Mouse (Mus musculus) intestine, embryonic 15.5 days (tissue): Measurements from ENCODE around the gene Lman2. TPM values are rescaled to one million over a fixed set of nuclear protein-coding genes. Genes with fewer than 3 reads are reported as not detected.

Source experiments
- ATAC-seq: fragments of 200-750 bp; cut with Nextera tagmentation; 2 replicates; pipeline ENCODE4 v1.8.0; 2017; ENCODE audit warnings: moderate TSS enrichment, moderate library complexity
- H3K27ac ChIP-seq: fragments of 300-500 bp; sonication (generic); 2 replicates; pipeline ENCODE4 v1.5.1; 2015; ENCODE audit warnings: mild to moderate bottlenecking, inconsistent platforms
- H3K27me3 ChIP-seq: fragments of 300-500 bp; sonication (generic); replicated peaks from 2 replicates; pipeline ENCODE4 v1.6.1; 2015; ENCODE audit warnings: inconsistent platforms
- H3K36me3 ChIP-seq: fragments of 300-500 bp; sonication (generic); 2 replicates; pipeline ENCODE4 v1.6.1; 2015; ENCODE audit warnings: inconsistent platforms
- H3K4me1 ChIP-seq: fragments of 300-500 bp; sonication (generic); replicated peaks from 2 replicates; pipeline ENCODE4 v1.6.1; 2015; ENCODE audit warnings: inconsistent platforms
- H3K4me2 ChIP-seq: fragments of 300-500 bp; sonication (generic); replicated peaks from 2 replicates; pipeline ENCODE4 v1.6.1; 2015; ENCODE audit warnings: mild to moderate bottlenecking, inconsistent platforms
- H3K4me3 ChIP-seq: fragments of 300-500 bp; sonication (generic); replicated peaks from 2 replicates; pipeline ENCODE4 v1.5.1; 2015; ENCODE audit warnings: inconsistent platforms
- H3K9ac ChIP-seq: fragments of 300-500 bp; sonication (generic); 2 replicates; pipeline ENCODE4 v1.6.1; 2015; ENCODE audit warnings: inconsistent platforms
- H3K9me3 ChIP-seq: fragments of 300-500 bp; sonication (generic); 2 replicates; pipeline ENCODE4 v1.6.1; 2016; ENCODE audit warnings: inconsistent platforms
- WGBS: fragments of 180-500 bp; shearing (Covaris S2); methylation state at CpG from one replicate; pipeline ENCODE4 v1.1.7; 2015; 5-methylcytosine and 5-hydroxymethylcytosine counted together
- polyA plus RNA-seq: library from polyadenylated mRNA; unstranded; fragments of >200 nt; fragmentation: Nextera tagmentation; extraction: Ambion mirVana; gene quantifications from 2 replicates; pipeline ENCODE4 v1.2.1, GENCODE M21; 2015

Lman2 gene
- polyA plus RNA-seq, 1 experiment from 2014 or later: 121 TPM

DNA sequence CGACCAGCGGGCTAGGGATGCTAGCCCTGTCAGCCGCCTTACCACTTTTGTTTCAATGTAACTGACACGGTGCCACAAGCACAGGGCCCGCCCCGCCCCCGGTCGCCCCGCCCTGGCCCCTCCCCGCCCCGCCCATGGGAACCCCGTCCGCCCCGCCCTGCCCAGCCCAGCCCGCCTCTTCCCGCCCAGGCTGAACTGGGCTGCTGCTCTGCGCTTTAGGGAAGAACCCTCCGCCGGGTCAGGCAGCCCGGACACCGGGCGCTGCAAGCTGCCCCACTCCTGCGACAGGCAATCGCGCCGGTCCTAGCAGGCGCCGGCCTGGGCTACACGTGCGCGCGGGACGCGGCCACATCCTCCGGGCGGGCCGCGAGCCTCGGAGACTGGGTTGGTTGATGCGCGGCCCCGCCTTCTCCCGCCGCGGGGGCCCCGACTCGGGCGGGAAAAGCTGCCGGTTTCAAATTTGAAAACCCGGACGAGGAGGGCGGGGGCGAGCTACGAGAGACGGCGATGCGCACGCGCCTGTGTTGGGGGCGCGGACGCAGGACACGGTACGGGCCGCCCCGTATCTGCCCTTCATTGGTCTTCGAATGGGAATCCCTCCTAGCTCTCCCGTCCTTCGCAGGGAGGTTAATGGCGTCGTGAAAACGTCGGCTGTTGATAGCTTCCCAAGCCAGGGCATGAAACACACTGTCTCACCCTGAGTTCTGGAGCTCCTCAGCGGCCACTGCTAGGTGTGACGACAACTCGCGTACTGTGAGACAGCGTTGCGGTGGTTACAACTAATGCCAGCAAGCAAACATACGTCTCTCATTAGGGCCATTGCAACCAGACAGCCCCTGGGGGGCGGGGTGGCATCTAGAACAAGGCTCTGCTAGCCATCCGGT is 32.7 kb downstream of the Lman2 start, which contains the start of gene Mxd3:
Mxd3 (minus strand) TSS at position 141 of the 884 bp plus-strand sequence.
- Histone ChIP-seq H3K4me1 (peaks cover 35% of the 10 kb centered on the region), H3K9me3 (no peaks in the 10 kb centered on the region), H3K4me3 (peak within 1 kb of the TSS; percentile 83), H3K36me3 (peaks cover 10% of the 10 kb centered on the region), H3K27ac (peak within 1 kb of the TSS; percentile 93), H3K9ac (peak within 1 kb of the TSS; percentile 72), H3K27me3 (no peaks in the 10 kb centered on the region), H3K4me2 (peak within 1 kb of the TSS; percentile 89)
- ATAC-seq: peak; percentile 94
- WGBS: under 1% methylated on average over 81 of the region's 82 CpGs

DNA sequence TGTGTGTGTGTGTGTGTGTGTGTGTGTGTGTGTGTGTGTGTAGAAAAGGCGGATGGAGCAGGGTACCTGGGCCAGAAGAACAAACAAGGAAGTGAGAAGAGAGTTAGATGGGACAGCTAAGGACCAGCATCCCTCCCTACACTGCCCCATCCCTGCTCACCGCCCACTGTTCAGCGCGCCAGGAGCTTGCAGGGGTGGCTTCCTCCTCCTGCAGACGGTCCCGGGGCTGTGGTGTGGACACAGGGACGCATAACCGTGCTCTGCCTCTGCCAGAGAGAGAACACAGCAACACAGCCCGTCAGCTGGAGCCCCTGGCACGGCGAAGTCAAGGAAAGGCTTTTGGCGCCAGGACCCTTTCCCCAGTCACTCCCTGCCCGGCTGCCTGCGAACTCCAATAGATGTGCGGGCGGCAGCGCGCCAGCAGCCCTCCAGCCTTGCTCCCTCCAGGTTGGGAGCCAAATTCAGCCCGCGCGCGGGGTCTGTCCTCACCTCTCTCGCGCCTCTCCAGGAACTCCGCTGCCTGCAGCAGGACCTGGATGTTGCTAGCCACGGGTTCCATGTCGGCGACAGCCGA is 33.4 kb downstream of the Lman2 start:
- Histone ChIP-seq H3K9me3 (no peaks in the 10 kb centered on the region), H3K27ac (peak overlapping the region; percentile 45; the same call in 1 of the 2 replicates), H3K4me3 (peak overlapping the region; percentile 83), H3K27me3 (no peaks in the 10 kb centered on the region), H3K4me1 (peaks cover 35% of the 10 kb centered on the region), H3K36me3 (peaks cover 14% of the 10 kb centered on the region), H3K4me2 (peak overlapping the region; percentile 89), H3K9ac (peak overlapping the region; percentile 72)
- ATAC-seq: peak; percentile 37
- WGBS: under 1% methylated on average over 28 of the region's 29 CpGs

DNA sequence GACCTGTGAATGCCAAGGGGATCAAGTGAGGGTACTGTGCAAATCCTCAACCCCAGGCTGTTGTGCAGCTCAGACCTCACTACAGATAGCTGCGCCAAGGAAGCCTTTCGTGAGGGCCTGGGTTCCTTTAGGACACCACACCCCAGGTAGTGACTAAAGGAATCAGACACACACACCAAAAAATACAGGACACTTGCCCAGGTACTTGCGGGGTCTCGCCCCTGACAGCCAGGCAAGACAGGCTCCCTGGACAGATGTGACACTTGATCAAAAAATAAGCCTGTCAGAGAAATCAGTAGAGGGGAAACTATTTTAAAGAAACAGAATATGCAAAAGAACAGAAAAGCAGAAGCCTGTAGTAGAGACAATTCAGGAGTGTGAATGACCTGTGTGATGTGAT is 33.9 kb downstream of the Lman2 start:
- no peak for ATAC-seq
- Histone ChIP-seq H3K9ac (peak overlapping the region; percentile 72), H3K4me3 (peak overlapping the region; percentile 83), H3K4me2 (peak overlapping the region; percentile 89), H3K27me3 (no peaks in the 10 kb centered on the region), H3K27ac (no peak overlapping the region), H3K4me1 (peaks cover 39% of the 10 kb centered on the region), H3K9me3 (no peaks in the 10 kb centered on the region), H3K36me3 (peaks cover 16% of the 10 kb centered on the region)
- WGBS: 80% methylated on average over 4 of the region's 4 CpGs

DNA sequence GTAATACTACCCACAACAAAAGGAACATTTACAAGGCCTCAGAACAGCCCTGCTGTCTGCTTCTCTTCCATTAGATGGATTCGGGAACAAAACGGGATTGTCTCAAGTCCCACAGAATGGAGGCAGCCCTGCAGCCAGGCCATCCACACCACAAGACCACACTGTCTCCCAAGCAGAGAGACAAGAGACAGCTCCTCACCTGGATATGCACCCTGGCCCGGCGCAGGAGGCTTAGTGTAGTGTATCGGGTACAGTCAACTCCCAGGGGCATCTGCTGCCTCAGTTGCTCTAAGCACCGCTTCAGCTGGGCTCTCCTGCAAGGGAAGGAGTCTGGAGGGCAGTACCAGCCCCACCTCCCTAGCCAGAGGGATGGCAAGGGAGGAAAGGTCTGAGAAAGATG is 34.4 kb downstream of the Lman2 start:
- Histone ChIP-seq H3K4me2 (peak overlapping the region; percentile 89), H3K4me1 (peaks cover 44% of the 10 kb centered on the region), H3K9ac (peak overlapping the region; percentile 72; the same call in 1 of the 2 replicates), H3K9me3 (no peaks in the 10 kb centered on the region), H3K27me3 (no peaks in the 10 kb centered on the region), H3K4me3 (peak overlapping the region; percentile 83), H3K36me3 (peaks cover 16% of the 10 kb centered on the region), H3K27ac (no peak overlapping the region)
- WGBS: 87% methylated on average over 6 of the region's 6 CpGs
- no peak for ATAC-seq

GRCm38 (mm10) chr13:55327633-55328032 is 35.0 kb downstream of the Lman2 start:
- Histone ChIP-seq H3K27ac (no peak overlapping the region), H3K4me1 (peaks cover 45% of the 10 kb centered on the region), H3K4me3 (no peak overlapping the region), H3K27me3 (no peaks in the 10 kb centered on the region), H3K9me3 (no peaks in the 10 kb centered on the region), H3K4me2 (peak overlapping the region; percentile 89), H3K36me3 (peaks cover 16% of the 10 kb centered on the region), H3K9ac (0 out of 2 replicates have a peak overlapping the region, but pooled peaks have one; percentile 72)
- ATAC-seq: peak; percentile 11
- WGBS: 45% methylated on average over 8 of the region's 8 CpGs

DNA sequence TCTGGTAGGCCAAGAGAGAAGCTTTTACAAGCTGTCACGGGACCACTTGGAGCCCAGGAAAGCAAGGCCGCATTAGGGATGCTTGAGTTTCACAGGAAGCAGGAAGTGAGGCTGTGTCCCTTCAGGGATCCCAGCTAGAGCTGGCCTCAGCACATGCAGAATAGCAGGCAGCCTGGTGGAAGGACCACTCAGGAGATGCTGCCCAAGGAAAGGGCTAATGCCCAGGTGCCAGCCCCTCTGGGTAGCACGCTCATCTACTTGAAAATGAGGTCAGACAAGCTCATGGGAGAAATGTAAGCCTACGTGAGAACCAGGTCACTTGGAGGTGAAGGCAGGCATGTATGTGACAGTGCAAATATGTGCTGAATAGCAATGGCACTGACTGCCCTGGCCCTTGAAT is 35.4 kb downstream of the Lman2 start:
- Histone ChIP-seq H3K27me3 (no peaks in the 10 kb centered on the region), H3K4me1 (peaks cover 45% of the 10 kb centered on the region), H3K4me2 (peak overlapping the region; percentile 89; the same call in 1 of the 2 replicates), H3K4me3 (no peak overlapping the region), H3K36me3 (peaks cover 16% of the 10 kb centered on the region), H3K9ac (no peak overlapping the region), H3K9me3 (no peaks in the 10 kb centered on the region), H3K27ac (no peak overlapping the region; the same call in 1 of the 2 replicates)
- 47% methylated on average over 4 of the region's 4 CpGs for WGBS
- no peak for ATAC-seq

- Histone ChIP-seq H3K9ac (no peak overlapping the region), H3K4me1 (peaks cover 43% of the 10 kb centered on the region)
- 76% methylated on average over 11 of the region's 11 CpGs for WGBS
These were observed 37.0 kb downstream of the Lman2 start for GRCm38 (mm10) chr13:55325596-55325995.

DNA sequence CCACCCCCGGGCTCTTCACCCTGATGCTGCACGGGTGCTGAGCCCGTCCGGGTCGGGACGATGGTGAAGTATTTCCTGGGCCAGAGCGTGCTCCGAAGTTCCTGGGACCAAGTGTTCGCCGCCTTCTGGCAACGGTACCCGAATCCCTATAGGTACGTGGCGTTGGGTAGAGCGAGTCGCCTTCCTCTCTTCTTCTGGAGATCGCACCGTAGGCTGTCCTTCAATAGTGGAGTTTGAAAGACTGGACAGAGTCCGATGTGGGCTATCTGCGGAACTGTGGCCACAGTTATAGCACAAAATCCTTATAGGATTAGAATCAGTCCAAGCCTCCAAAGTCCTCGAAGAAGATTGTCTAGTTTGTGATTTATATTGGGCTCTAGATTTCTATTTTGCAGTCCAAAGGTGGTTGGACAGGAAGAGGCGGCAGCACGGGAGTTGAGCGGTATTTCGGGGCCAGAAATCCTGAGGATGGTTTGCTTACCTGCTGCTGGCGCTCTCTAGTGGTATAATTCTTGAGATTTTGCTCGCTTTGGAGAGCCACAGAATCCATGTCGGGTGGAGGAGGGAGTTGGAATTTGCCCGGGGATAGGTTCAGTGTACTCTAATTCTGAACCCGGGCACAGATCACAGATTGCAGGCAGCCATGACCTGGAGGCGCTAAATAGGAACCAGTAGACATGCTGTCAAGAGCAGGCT is 40.3 kb downstream of the Lman2 start:
- H3K9ac ChIP-seq: peak overlapping the region; percentile 98
- no peaks in the 10 kb centered on the region for H3K27me3 ChIP-seq
- H3K9me3 ChIP-seq: no peaks in the 10 kb centered on the region
- ATAC-seq: peak; percentile 42
- H3K4me3 ChIP-seq: peak overlapping the region; percentile 91
- H3K27ac ChIP-seq: peak overlapping the region; percentile 90
- peaks cover 24% of the 10 kb centered on the region for H3K36me3 ChIP-seq
- H3K4me1 ChIP-seq: peaks cover 29% of the 10 kb centered on the region
- H3K4me2 ChIP-seq: peak overlapping the region; percentile 83
- under 1% methylated on average over 31 of the region's 31 CpGs for WGBS

More at GRCm38 (mm10) chr13:55325596-55325995, 37.0 kb downstream of the Lman2 start:
- H3K27ac ChIP-seq: no peak overlapping the region
- no peaks in the 10 kb centered on the region for H3K9me3 ChIP-seq
- no peak for ATAC-seq
- H3K27me3 ChIP-seq: no peaks in the 10 kb centered on the region
- H3K36me3 ChIP-seq: peaks cover 16% of the 10 kb centered on the region
- no peak overlapping the region for H3K4me3 ChIP-seq
- H3K4me2 ChIP-seq: no peak overlapping the region

DNA sequence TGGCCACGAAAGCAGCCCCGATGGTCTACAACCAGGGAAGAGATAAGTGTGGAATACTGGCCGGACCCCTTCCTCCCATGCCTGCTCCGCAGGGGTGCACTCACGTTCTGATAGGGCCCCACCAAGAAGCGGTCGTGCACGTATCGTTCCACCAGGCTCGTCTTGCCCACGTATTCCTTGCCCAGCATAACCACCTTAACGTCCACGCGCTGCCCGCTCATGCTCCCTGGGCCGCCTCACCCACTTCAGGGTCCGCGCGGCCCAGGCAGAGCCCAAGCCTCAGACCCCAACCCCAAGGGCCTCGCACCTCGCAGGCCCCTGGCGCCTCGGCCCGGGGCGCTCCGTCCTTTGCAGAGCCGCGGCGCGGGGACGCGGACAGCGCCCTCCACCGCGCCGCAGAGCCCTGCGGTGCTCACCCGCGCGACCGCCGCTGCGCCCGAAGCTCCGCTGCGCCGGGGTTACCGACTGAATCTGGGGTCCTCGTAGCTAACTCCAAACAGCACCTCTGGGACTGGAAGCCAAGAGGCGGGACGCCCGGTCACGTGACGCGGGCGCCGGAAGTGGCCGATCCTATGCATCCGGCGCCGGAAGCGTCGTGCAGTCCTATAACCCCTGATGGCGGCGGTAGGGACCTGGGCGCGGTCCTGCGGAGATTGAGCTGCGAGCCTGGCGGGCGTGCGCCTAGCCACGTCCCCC is 41.0 kb downstream of the Lman2 start, which contains the start of gene Rab24:
Rab24 (minus strand) TSS at position 513 of the 696 bp plus-strand sequence.
- peaks cover 29% of the 10 kb centered on the region for H3K36me3 ChIP-seq
- under 1% methylated on average over 73 of the region's 73 CpGs for WGBS
- H3K4me1 ChIP-seq: peaks cover 26% of the 10 kb centered on the region

GRCm38 (mm10) chr13:55319931-55320533 is 42.6 kb downstream of the Lman2 start, which contains the start of gene Prelid1:
TSS of gene Prelid1 (plus strand) at chr13:55320500.
- peak within 1 kb of the TSS; percentile 83 for H3K4me2 ChIP-seq
- 77% methylated on average over 4 of the region's 4 CpGs for WGBS
- peak within 1 kb of the TSS; percentile 91 for H3K4me3 ChIP-seq
- H3K9ac ChIP-seq: peak within 1 kb of the TSS; percentile 98
- H3K27ac ChIP-seq: peak within 1 kb of the TSS; percentile 90
- ATAC-seq: no peak
- peaks cover 21% of the 10 kb centered on the region for H3K4me1 ChIP-seq
- no peaks in the 10 kb centered on the region for H3K27me3 ChIP-seq
- no peaks in the 10 kb centered on the region for H3K9me3 ChIP-seq
- H3K36me3 ChIP-seq: peaks cover 19% of the 10 kb centered on the region

More for the DNA sequence above, 41.0 kb downstream of the Lman2 start, which contains the start of gene Rab24:
- Histone ChIP-seq H3K9ac (peak within 1 kb of the TSS; percentile 98), H3K4me3 (peak within 1 kb of the TSS; percentile 91), H3K27me3 (no peaks in the 10 kb centered on the region), H3K4me2 (peak within 1 kb of the TSS; percentile 83), H3K27ac (peak within 1 kb of the TSS; percentile 90), H3K9me3 (no peaks in the 10 kb centered on the region)
- peak; percentile 91 for ATAC-seq

- Histone ChIP-seq H3K27me3 (no peaks in the 10 kb centered on the region), H3K36me3 (peaks cover 16% of the 10 kb centered on the region), H3K4me2 (no peak overlapping the region), H3K4me3 (no peak overlapping the region), H3K4me1 (peaks cover 13% of the 10 kb centered on the region), H3K9ac (no peak overlapping the region), H3K9me3 (no peaks in the 10 kb centered on the region), H3K27ac (no peak overlapping the region)
- 86% methylated on average over 3 of the region's 3 CpGs for WGBS
- ATAC-seq: no peak
These were observed 44.2 kb downstream of the Lman2 start for GRCm38 (mm10) chr13:55318351-55318750.
